Mouse (Mus musculus) thymus, postnatal 14 days (tissue): ENCODE results near the gene Mmp14.

Experiments used
- DNase-seq: peaks from one replicate; pipeline ENCODE4 v3.0.0; 2021

Mmp14 gene

DNA sequence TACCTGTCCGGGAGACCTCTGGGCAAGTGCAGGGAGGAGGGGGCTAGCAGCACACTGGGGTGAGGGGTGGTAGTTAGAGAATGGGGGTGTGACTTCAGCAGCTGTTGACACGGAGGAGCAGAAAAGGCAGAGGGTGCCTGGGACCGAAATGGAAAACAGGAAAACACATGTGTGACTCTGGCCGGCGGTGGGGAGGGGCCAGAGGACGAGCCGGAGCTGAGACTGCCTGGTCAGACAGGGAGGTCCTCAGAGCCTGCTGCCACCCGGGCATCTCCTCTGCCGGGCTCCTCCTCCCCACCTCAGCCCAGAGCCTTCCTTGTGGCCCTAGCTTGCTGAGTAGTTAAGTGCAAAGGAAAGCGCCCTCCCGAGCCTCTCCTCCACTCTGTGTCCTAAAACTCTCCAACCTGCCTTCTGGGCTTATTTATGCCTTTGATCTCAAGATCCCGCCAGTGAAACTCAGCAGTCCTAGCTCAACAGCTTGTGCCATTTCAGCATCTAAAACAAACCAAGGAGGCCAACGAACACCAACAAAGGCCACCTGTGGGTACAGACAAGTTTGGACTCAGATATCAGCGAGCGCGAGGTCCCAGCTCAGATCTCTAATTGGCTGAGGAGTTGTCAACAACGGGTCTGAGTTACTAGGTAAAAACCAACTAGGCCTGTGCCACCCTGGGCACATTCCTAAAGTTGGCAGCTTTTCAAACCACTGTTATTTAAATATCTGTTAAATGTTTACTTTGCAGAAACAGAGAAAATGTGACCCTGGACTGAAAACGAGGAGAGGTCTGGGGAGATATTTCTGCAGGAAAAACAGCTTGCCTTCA is 17.3 kb upstream of the Mmp14 start:
- no peak for DNase-seq

DNA sequence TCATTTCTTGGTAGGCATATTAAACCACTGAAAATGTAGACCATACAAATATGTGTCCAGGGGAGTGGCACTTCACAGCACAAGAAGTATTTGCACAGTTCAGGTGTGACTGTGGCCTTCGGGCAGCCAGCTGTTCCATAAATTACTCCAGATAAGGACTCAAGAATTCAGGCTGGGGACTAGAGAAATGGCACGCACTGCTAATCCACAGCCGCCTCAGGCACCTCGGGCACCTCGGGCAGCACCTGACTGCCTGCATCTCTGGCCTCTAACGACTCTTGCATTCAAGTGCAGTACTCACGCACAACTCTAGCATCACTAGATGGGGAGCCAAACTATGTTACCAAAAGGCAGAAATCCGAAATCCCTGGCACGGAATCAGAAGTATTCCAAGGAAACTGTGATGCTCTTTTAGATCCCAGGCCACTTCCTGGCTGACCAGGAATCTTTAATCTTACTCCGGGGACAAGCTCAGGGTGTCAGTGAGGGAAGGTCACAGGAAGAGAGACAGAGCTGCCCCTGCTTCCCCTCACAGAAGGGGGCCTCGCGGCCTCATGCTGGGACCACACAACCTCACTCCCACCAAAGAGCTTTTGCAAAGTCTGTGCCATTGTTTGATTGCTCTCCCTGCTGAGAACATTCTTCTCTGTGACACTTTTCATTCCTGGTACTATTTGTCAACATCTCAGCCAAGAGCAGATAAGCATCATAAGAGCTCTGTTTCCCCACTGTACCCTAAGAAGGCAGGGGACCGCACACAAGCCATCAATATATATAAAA is 16.0 kb upstream of the Mmp14 start:
- DNase-seq = no peak

DNA sequence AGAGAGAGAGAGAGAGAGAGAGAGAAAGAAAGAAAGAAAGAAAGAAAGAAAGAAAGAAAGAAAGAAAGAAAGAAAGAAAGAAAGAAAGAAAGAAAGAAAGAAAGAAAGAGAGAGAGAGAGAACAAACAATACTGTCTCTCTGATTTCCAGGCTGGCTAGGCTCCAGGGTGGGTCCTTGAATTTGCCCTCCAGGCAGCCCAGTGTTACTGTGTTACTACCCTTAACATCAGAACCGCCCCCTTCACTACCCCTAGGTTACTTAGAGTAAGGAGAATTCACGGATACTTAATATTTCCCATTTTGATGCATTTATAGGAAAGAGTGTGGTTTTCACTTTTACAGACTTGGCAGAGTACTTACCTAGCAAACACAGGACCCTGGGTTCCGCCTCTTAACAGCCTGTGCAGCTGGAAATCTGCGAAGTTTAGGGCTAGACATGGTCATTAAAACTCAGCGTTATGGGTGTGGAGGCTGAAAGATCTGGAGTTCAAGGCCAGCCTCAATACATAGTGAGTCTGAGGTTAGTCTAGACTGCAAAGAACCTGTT is 15.1 kb upstream of the Mmp14 start:
- no peak for DNase-seq

DNA sequence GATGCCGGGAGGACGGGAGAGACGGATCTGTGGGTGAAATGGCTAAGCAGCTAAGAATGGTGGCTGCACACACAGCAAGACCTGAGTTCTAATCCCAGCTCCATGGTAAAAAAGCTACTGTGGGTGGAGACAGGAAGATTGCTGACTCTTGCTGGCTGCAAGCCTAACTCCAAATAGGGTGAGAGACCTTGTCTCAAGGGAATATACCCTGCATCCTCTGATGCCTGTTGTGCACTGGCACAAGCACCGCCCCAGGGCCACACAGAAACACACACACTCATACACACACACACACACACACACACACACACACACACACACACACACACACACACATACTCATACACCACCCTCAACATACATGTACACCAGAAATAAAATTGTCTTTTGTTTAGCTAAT is 14.6 kb upstream of the Mmp14 start:
- DNase-seq = no peak

DNA sequence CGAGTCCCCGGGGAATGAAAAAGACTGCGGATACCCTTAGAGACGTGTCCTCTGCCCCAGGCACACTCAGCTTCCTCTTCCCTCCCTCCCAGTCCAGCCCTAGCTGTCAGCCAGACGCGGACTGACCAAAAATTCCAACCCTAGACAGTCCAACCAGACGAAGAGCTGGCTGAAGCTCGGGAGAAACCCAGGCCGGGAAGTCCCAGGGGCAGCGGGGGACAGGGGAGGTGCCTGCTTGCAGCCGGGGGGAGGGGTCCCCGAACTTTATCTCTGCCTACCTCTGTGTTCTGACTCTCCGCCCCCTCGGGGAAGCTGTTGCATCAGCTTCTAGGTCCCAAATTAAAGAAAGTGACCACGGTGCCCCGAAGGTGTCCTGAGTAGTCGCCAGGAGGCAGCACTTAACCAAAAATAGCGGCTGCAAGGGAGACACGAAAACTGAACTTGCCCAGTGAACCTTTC is 13.8 kb upstream of the Mmp14 start, which contains the start of gene Slc7a7:
Slc7a7 (minus strand) TSS at position 158 of the 459 bp plus-strand sequence.
- no peak for DNase-seq

DNA sequence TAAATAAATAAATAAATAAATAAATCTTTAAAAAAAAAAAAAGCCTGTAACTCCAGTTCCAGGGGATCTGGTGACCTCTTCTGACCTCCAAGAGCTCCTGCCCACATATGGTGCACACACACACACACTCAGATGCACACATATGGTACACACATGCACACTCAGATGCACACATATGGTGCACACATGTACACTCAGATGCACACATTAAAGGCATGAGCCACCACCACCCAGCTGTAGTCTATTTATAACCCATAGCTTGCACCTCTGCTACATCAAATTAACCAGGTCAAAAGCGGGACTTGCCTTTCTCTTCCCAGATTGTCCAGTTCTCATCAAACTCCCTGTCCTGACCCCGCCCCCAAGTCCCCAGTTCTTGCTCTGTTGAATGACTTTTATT is 10.4 kb upstream of the Mmp14 start:
- DNase-seq = no peak

DNA sequence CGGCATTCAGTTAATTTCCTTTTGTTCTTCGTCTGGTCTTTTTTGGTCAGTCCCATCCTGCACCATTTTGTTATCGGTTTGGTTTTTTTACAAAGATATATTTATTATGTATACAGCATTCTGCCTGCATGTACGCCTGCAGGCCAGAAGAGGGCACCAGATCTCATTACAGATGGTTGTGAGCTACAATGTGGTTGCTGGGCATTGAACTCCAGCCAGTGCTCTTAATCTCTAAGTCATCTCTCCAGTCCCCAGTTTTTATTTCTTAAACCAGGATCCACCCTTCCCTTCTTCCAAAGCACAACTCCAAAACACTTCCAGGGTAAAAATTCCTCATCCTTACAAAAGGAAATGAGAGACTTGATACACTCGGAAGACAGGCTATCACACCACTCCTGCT is 8.0 kb upstream of the Mmp14 start:
- peak; percentile 52 for DNase-seq

DNA sequence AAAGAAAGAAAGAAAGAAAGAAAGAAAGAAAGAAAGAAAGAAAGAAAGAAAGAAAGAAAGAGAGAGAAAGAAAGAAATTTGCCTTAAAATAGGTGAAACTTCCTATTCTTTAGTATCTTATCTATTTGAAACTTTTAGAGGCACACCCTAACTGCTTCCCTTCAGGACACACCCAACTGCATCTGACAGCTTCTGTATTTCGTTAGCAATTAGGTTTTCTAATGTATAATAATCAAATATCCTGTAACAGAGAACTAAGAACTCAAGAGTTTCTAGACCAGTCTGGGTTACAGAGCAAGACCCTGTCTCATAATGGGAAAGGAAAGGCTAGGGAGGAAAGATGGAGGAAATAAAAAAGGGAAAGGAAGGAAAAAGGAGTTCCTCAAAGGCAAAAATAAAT is 6.8 kb upstream of the Mmp14 start:
- no peak for DNase-seq

DNA sequence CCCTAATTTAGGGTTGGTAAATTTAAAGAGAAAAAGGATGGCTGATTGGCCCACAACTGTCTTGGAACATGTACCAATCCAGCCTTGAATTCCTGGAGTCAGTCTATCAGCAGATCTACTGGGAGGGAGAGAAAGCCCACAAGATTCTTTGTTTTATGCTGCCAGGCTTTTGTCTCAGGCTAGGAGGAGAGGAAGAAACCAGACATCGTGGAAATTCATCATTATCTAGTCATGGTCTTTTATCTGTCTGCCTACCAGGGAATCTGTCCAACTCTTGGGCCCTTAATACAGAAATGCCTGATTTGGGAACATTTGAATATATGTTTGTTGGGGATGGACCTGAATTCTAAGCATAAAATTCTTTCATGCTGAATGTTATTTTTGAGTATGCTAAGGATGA is 5.9 kb upstream of the Mmp14 start:
- no peak for DNase-seq

DNA sequence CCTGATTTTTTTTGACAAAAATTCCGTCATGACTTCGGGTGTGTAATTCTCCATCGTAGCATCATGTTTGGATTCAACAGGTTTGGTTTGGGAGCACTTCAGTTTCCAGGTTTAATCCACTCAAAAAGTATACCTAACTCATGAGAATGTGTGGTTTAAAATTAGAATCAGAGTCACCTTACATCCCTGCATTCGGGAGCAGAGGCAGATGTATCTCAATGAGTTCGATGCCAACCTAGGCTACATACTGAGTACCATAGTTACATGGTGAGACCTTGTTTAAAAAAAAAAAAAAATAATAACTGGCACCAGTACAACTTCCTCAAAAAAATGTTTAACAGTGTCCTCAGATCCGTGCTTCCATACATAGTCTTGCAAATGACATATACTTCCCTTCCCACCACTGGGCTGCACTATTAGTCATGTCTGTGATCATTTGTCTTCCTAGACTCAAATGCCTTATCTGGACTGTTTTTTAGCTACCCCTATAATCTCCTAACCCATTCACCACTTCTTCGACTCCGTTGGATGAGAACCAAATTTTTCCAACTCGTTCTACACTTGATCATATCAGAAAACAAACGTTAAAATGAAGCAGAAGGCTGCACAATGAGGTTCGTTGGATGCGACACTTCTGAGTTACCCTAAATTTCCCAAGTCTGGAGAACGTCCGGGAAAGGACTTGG is 5.3 kb upstream of the Mmp14 start:
- DNase-seq = no peak

DNA sequence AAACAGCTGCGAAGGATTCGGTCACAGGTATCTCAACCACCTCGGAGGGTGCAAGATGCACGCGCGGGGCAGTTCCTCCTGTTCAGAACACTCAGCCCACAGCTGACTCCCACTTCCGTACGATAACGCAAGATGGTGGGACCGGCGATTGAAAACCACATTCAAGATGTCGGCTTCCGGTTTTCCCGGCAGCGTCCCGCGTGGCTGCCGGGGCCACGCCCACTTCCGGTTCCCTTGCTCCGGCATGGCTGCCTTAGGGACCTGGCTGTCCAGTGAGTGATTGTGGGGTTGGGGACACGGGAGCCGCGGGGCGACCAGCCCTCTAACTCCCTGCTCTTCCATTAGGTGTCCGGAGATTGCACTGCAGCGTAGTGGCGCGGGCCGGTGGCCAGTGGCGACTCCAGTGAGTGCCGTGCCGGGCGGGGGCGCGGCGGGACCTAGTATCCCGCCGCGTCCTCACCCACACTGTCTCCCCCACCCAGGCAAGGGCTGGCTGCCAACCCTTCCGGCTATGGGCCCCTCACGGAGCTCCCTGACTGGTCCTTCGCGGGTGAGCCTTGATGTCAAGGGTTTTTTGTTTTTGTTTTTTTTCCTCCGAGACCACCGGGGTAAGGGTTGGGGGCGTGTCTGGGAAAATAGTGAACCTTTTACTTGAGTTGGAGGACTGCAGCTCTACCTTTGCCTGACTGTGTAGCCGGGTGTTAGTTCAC is 4.6 kb upstream of the Mmp14 start, which contains the start of gene Mrpl52:
Mrpl52 (plus strand) TSS at position 221 of the 710 bp plus-strand sequence.
- DNase-seq = peak; percentile 91

DNA sequence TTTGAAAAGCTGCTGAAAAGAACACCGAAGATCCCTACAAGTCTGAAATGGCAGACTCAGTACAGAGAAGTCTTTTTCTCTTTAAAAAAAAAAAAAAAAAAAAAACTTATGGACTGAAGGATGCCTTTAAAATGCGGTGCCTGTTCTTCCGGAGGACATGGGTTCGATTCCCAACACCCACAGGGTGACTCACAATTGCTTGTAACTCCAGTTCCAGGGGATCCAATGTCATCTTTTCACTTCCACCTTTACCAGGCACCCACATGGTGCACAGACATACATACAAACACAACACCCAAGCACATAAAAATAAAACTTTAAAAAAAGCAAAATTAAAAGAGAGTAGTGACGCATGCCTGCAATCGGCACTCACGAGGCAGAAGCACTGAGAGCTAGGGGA is 3.7 kb upstream of the Mmp14 start:
- no peak for DNase-seq

DNA sequence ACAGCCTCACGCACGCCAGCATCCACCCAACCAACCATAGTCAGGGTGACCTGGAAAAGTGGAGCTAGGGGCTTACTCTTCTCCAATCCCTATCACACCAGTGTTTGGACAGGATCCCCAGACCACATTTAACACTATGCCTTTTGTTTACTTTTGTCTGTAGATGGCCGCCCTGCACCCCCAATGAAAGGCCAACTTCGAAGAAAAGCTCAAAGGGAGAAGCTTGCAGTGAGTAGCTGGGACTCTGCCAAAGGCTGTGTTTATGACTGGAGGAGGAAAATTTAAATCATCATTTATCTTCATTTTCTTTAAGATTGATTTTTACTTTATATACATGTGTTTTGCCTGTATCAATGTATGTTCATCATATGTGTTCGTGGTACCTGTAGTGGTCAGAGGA is 3.0 kb upstream of the Mmp14 start:
- DNase-seq = no peak

DNA sequence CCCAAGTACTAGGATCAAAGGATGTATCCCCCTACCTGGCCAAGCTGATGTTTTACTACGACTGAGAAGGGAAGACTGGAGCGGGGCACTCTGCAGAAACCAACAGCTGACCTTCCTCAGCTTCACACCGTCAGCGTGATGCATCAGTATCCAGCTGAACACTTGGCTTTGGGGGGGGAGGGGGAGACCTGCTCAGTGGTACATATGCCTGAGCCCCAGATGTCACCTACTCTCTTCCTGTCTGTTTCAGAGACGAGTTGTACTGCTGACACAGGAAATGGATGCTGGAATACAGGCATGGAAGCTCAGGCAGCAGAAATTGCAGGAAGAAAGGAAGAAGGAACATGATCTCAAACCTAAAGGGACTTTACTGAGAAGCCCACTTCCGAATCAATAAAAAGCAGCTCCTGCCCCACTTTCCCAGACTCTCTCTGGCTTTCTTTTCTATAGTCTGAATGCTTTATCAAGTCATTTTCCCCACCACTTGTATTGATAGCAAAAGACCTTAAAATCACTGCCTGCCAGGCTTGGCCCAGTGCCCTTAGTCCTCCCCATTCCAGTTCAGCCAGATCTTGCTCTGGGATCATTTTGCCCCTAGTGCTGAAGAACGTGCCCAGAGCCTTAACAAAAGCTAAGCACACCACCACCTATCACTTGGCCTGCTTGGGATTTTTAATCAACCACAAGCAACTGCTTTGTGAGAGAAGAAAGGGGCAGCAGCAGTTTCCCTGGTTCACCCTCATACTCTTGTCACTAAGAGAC is 1.9 kb upstream of the Mmp14 start:
- peak; percentile 56 for DNase-seq

DNA sequence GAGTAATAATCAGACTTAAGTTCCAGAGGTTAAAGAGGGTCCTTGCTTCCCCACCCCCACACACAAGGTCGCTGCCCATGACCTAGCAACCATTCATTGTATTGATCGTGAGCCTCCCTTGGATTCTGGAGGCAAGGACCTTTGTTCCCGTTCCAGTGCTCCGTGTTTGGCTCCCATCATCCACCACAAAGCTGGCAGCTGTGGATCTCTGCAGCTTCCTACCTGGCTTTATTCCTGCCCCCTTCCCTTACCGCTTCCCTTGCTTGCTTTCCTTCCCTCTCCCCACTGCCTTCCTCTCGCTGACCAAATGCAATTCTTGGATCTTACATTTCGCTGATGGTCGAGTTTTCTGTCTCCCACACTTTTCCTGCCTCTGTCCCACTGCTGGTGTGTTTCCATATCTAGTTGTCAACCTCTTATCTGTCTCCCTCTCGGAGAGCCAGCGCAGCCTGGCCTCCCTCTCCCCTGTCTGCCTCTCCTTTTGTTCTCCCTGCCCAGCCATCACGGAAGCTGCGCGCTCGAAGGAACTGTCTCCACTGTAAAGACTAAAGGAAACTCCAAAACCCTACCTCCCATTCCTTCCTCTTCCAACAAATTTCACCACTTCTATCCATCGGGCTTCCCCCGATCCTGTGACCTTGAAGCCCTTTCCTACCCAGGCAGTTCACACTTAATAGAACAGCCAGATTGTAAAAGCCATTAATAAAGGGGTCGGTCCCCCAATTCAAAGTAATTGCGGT is 836 bp upstream of the Mmp14 start:
- DNase-seq = no peak

DNA sequence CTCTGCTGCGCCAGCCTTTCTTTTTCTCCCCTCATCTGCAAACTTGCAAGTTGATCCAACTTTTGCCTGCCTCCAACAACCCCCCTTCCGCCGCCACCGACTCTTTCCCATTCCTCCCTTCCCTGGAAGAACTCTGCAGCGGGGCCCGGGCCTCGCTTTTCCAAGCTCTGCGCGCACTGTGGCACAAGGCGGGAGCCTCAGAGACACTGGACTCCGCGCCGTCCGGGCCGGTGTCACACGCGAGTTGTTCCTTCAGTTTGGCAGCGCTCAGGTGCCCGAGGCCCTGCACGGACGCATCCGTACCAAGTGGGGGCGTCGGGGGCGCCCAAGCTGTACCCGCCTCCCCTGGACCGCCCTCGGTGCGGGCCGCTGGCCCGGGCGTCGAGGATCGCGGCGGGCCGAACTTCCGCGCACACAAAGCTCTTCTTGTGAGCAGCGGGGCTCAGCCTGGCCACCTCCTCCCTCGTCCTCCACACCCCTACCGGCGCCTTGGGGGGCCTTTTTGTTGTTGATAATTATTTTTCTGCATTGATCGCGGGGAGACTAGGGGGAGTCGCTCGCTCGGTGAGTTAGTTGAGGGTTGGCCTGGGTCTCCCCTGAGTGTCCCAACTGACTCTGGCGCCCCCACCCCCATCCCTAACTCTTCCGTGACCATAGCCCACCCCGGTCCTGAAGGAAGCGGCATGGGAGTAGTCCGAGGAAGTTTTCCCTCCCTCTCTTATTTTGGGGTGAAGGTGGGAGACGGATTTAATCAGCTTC is 845 bp downstream of the Mmp14 start:
- peak; percentile 52 for DNase-seq

DNA sequence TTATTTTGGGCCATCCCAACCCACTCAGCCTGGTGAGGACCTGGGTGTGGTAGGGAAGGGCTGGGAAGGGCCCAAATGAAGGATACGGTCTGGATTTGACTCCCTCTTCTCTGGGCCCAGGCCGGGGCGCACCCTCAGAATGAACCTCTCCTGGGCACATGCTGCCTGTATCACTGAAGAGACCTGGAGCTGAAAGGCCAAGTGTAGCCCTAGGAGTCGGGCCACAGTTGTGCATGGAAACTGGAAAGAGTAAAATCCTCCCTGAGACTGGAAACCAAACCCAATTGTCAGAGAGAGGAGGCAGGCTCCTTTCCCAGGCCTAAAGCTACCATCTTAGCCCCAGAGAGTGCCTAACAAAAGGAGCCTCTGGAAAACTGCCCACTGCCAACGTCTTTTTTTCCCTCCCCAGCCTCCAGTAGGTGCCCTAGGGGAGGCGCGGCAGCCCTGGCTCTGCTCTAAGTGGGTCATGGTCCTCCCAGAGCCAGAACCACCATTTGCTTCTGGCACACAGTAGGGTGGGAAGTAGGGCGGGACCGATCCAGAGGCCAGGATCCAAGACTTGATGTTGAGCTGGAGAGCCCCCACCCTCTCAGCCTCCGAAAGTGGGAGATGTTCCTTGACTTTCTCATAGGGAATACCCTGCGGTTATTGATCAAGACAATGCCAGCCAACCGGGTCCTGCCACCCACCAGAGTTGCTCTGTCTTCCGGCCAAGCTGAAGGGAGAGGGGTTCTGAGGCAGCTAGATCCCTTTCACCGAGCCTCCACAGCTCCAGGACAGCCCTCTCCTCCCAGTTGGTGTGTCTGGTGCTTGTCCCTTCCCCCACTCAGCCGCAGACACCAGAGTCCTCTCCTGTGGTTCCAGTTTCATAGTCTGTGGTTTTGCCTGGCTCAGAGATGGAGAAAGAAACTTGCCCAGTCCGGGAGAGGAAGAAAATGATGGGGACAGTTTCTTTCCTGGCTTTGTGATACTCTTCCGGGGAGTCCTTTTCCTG is 1.7 kb downstream of the Mmp14 start:
- no peak for DNase-seq

DNA sequence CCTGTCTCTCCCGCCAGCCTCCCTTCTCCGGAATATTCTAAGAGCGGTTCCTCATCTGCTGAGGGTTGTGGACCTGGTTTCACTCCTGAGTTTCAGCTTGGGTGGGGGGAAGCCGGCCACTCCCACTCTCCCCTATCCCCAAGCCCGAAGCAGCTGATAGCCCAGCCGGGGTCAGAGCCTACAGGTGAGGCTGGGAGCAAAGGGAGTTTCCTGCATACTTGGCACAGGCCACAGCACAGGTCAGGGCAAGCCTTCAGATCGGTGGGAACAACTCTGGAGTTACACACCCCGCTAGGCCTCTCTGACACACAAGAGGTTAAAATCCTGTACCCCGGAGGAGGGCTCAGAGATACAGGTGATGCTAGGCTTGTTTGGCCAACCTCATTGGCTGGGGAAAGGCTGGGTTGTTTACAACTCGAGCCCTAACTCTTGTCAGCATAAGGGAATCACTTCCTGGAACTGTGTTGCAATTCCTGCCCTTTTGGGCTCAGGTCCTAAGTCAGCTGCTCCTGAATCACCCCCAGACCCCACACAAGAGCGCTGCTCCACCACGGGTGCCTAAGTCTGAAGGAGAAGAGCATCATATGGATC is 2.6 kb downstream of the Mmp14 start:
- no peak for DNase-seq
